Mouse (Mus musculus): ENCODE data around the gene Kbtbd4.

Gene Kbtbd4

GRCm38 (mm10) chr2:90906721-90907120, 2.2 kb downstream of the Kbtbd4 start:
- no peak for DNase-seq (ENCODE audit: low spot score)

GRCm38 (mm10) chr2:90910861-90911260, 6.3 kb downstream of the Kbtbd4 start:
- no peak for DNase-seq (ENCODE audit: low spot score)

GRCm38 (mm10) chr2:90911668-90912067, 7.1 kb downstream of the Kbtbd4 start:
- DNase-seq (ENCODE audit: low spot score): no peak

GRCm38 (mm10) chr2:90913671-90914070, 9.1 kb downstream of the Kbtbd4 start:
- DNase-seq (ENCODE audit: low spot score): no peak

- DNase-seq (ENCODE audit: low spot score): no peak
These were observed 11.0 kb downstream of the Kbtbd4 start for GRCm38 (mm10) chr2:90915516-90915915.

GRCm38 (mm10) chr2:90916560-90917232, 12.2 kb downstream of the Kbtbd4 start:
- no peak for DNase-seq (ENCODE audit: low spot score)

GRCm38 (mm10) chr2:90917233-90917998, 12.9 kb downstream of the Kbtbd4 start:
- peak; percentile 25 for DNase-seq (ENCODE audit: low spot score)

GRCm38 (mm10) chr2:90917999-90918698, 13.6 kb downstream of the Kbtbd4 start:
- DNase-seq (ENCODE audit: low spot score): no peak

- DNase-seq (ENCODE audit: low spot score): no peak
These were observed 16.6 kb downstream of the Kbtbd4 start for GRCm38 (mm10) chr2:90921178-90921577.

- DNase-seq (ENCODE audit: low spot score): no peak
These were observed 18.1 kb downstream of the Kbtbd4 start for GRCm38 (mm10) chr2:90922636-90923035.

- DNase-seq (ENCODE audit: low spot score): no peak
These were observed 24.0 kb downstream of the Kbtbd4 start for GRCm38 (mm10) chr2:90928566-90928965.

GRCm38 (mm10) chr2:90931829-90932228, 27.3 kb downstream of the Kbtbd4 start:
- DNase-seq (ENCODE audit: low spot score): no peak

GRCm38 (mm10) chr2:90932273-90932672, 27.7 kb downstream of the Kbtbd4 start:
- no peak for DNase-seq (ENCODE audit: low spot score)

- no peak for DNase-seq (ENCODE audit: low spot score)
These were observed 33.8 kb downstream of the Kbtbd4 start for GRCm38 (mm10) chr2:90938362-90938761.

GRCm38 (mm10) chr2:90939750-90940149, 35.2 kb downstream of the Kbtbd4 start:
- DNase-seq (ENCODE audit: low spot score): no peak

GRCm38 (mm10) chr2:90940233-90941229, 36.0 kb downstream of the Kbtbd4 start, which contains the start of gene Celf1:
Gene Celf1 (plus strand): TSS chr2:90940382.
- DNase-seq (ENCODE audit: low spot score): peak; percentile 29

- DNase-seq (ENCODE audit: low spot score): no peak
These were observed 37.2 kb downstream of the Kbtbd4 start for GRCm38 (mm10) chr2:90941744-90942143.

- DNase-seq (ENCODE audit: low spot score): no peak
These were observed 45.6 kb downstream of the Kbtbd4 start for GRCm38 (mm10) chr2:90950149-90950548.

- DNase-seq (ENCODE audit: low spot score): no peak
These were observed 46.1 kb downstream of the Kbtbd4 start for GRCm38 (mm10) chr2:90950582-90951194.

GRCm38 (mm10) chr2:90953461-90953860, 48.9 kb downstream of the Kbtbd4 start:
- no peak for DNase-seq (ENCODE audit: low spot score)

GRCm38 (mm10) chr2:90956053-90956452, 51.5 kb downstream of the Kbtbd4 start:
- no peak for DNase-seq (ENCODE audit: low spot score)

Measured in urinary bladder, postnatal 10 days (tissue).